Mouse (Mus musculus): Measurements from ENCODE around the gene Meaf6.

GRCm38 (mm10) chr4:125096066-125096465 is 11.1 kb downstream of the Meaf6 start:
- TF ChIP-seq POLR2A (IDR thresholded peaks at IDR 0.05; ENCODE audit: low read depth, low read length) (no peak), CTCF (IDR thresholded peaks at IDR 0.05; ENCODE audit: borderline replicate concordance, insufficient read depth, low read length) (no peak)
